Mouse (Mus musculus): ENCODE measurements around the gene Parva. TPM values are rescaled to one million over a fixed set of nuclear protein-coding genes. Genes with fewer than 3 reads are reported as not detected.

Parva gene
- polyA plus RNA-seq, 1 experiment from 2014 or later, result 8.6 TPM

GRCm38 (mm10) chr7:112454380-112454779, 27.1 kb downstream of the Parva start:
- H3K27ac ChIP-seq (ENCODE audit: low read depth), result no peak overlapping the region
- H3K27me3 ChIP-seq (ENCODE audit: insufficient read depth, low read length), result no peaks in the 10 kb centered on the region
- H3K36me3 ChIP-seq (replicated peaks; ENCODE audit: insufficient read depth, low read length), result no peaks in the 10 kb centered on the region
- ATAC-seq, result no peak
- 67% methylated on average over 6 of the region's 6 CpGs for WGBS (ENCODE audit: insufficient replicate concordance)
- no peaks in the 10 kb centered on the region for H3K9me3 ChIP-seq (ENCODE audit: low read length)
- no peak overlapping the region for H3K9ac ChIP-seq (replicated peaks)
- H3K4me1 ChIP-seq (ENCODE audit: insufficient read depth), result peaks cover 3% of the 10 kb centered on the region; the same call in 1 of the 2 replicates
- no peak for TF ChIP-seq EP300 (IDR thresholded peaks at IDR 0.05; ENCODE audit: low read depth)
- no peak for TF ChIP-seq CTCF (IDR thresholded peaks at IDR 0.05; ENCODE audit: low read depth)
- H3K4me2 ChIP-seq (ENCODE audit: low read depth, low read length), result no peak overlapping the region
- no peak overlapping the region for H3K4me3 ChIP-seq (ENCODE audit: low read depth, low read length)
- DNase-seq, result no peak

- no peak for DNase-seq
- 86% methylated on average over 2 of the region's 2 CpGs for WGBS (ENCODE audit: insufficient replicate concordance)
- no peak for TF ChIP-seq CTCF (IDR thresholded peaks at IDR 0.05; ENCODE audit: low read depth)
- no peak for TF ChIP-seq EP300 (IDR thresholded peaks at IDR 0.05; ENCODE audit: low read depth)
- Histone ChIP-seq H3K4me2 (ENCODE audit: low read depth, low read length) (no peak overlapping the region), H3K36me3 (replicated peaks; ENCODE audit: insufficient read depth, low read length) (no peaks in the 10 kb centered on the region), H3K9ac (replicated peaks) (no peak overlapping the region), H3K4me3 (ENCODE audit: low read depth, low read length) (no peak overlapping the region), H3K27me3 (ENCODE audit: insufficient read depth, low read length) (no peaks in the 10 kb centered on the region), H3K4me1 (ENCODE audit: insufficient read depth) (peaks cover 3% of the 10 kb centered on the region; the same call in 1 of the 2 replicates), H3K9me3 (ENCODE audit: low read length) (no peaks in the 10 kb centered on the region), H3K27ac (ENCODE audit: low read depth) (no peak overlapping the region)
- no peak for ATAC-seq
These were observed 27.6 kb downstream of the Parva start for GRCm38 (mm10) chr7:112454951-112455350.

GRCm38 (mm10) chr7:112455566-112456110, 28.3 kb downstream of the Parva start:
- Histone ChIP-seq H3K4me2 (ENCODE audit: low read depth, low read length) (no peak overlapping the region), H3K27ac (ENCODE audit: low read depth) (no peak overlapping the region), H3K4me1 (ENCODE audit: insufficient read depth) (peaks cover under 1% of the 10 kb centered on the region; the same call in 1 of the 2 replicates), H3K9ac (replicated peaks) (no peak overlapping the region), H3K4me3 (ENCODE audit: low read depth, low read length) (no peak overlapping the region), H3K27me3 (ENCODE audit: insufficient read depth, low read length) (no peaks in the 10 kb centered on the region), H3K9me3 (ENCODE audit: low read length) (no peaks in the 10 kb centered on the region), H3K36me3 (replicated peaks; ENCODE audit: insufficient read depth, low read length) (no peaks in the 10 kb centered on the region)
- DNase-seq (no peak), ATAC-seq (no peak)
- WGBS (ENCODE audit: insufficient replicate concordance), result 77% methylated on average over 5 of the region's 5 CpGs
- TF ChIP-seq EP300 (IDR thresholded peaks at IDR 0.05; ENCODE audit: low read depth), result no peak
- no peak for TF ChIP-seq CTCF (IDR thresholded peaks at IDR 0.05; ENCODE audit: low read depth)

- Histone ChIP-seq H3K4me3 (ENCODE audit: low read depth, low read length) (no peak overlapping the region), H3K4me1 (ENCODE audit: insufficient read depth) (no peaks in the 10 kb centered on the region), H3K27me3 (ENCODE audit: insufficient read depth, low read length) (no peaks in the 10 kb centered on the region), H3K9me3 (ENCODE audit: low read length) (no peaks in the 10 kb centered on the region), H3K9ac (replicated peaks) (no peak overlapping the region), H3K36me3 (replicated peaks; ENCODE audit: insufficient read depth, low read length) (no peaks in the 10 kb centered on the region), H3K27ac (ENCODE audit: low read depth) (no peak overlapping the region), H3K4me2 (ENCODE audit: low read depth, low read length) (no peak overlapping the region)
- 72% methylated on average over 4 of the region's 4 CpGs for WGBS (ENCODE audit: insufficient replicate concordance)
- ATAC-seq, result no peak
- DNase-seq, result no peak
- TF ChIP-seq CTCF (IDR thresholded peaks at IDR 0.05; ENCODE audit: low read depth), result no peak
These were observed 30.1 kb downstream of the Parva start for GRCm38 (mm10) chr7:112457373-112457772.

GRCm38 (mm10) chr7:112457920-112458319, 30.6 kb downstream of the Parva start:
- no peak overlapping the region for H3K27ac ChIP-seq (ENCODE audit: low read depth)
- no peak for ATAC-seq
- no peak for TF ChIP-seq CTCF (IDR thresholded peaks at IDR 0.05; ENCODE audit: low read depth)
- no peak for TF ChIP-seq EP300 (IDR thresholded peaks at IDR 0.05; ENCODE audit: low read depth)
- H3K4me3 ChIP-seq (ENCODE audit: low read depth, low read length), result no peak overlapping the region
- 73% methylated on average over 4 of the region's 4 CpGs for WGBS (ENCODE audit: insufficient replicate concordance)
- H3K4me1 ChIP-seq (ENCODE audit: insufficient read depth), result no peaks in the 10 kb centered on the region
- no peaks in the 10 kb centered on the region for H3K36me3 ChIP-seq (replicated peaks; ENCODE audit: insufficient read depth, low read length)
- no peak overlapping the region for H3K4me2 ChIP-seq (ENCODE audit: low read depth, low read length)
- no peak overlapping the region for H3K9ac ChIP-seq (replicated peaks)
- H3K27me3 ChIP-seq (ENCODE audit: insufficient read depth, low read length), result no peaks in the 10 kb centered on the region
- no peak for DNase-seq
- no peaks in the 10 kb centered on the region for H3K9me3 ChIP-seq (ENCODE audit: low read length)

- H3K27ac ChIP-seq (ENCODE audit: low read depth), result no peak overlapping the region
- WGBS (ENCODE audit: insufficient replicate concordance), result 69% methylated on average over 5 of the region's 5 CpGs
- no peaks in the 10 kb centered on the region for H3K36me3 ChIP-seq (replicated peaks; ENCODE audit: insufficient read depth, low read length)
- H3K4me3 ChIP-seq (ENCODE audit: low read depth, low read length), result no peak overlapping the region
- H3K9me3 ChIP-seq (ENCODE audit: low read length), result no peaks in the 10 kb centered on the region
- H3K4me1 ChIP-seq (ENCODE audit: insufficient read depth), result no peaks in the 10 kb centered on the region
- DNase-seq (no peak), ATAC-seq (no peak)
- H3K9ac ChIP-seq (replicated peaks), result no peak overlapping the region
- no peak overlapping the region for H3K4me2 ChIP-seq (ENCODE audit: low read depth, low read length)
- no peaks in the 10 kb centered on the region for H3K27me3 ChIP-seq (ENCODE audit: insufficient read depth, low read length)
- no peak for TF ChIP-seq CTCF (IDR thresholded peaks at IDR 0.05; ENCODE audit: low read depth)
These were observed 31.1 kb downstream of the Parva start for GRCm38 (mm10) chr7:112458440-112458839.

- H3K4me1 ChIP-seq (ENCODE audit: insufficient read depth), result no peaks in the 10 kb centered on the region
- WGBS (ENCODE audit: insufficient replicate concordance), result 23% methylated on average over 2 of the region's 2 CpGs
- H3K27me3 ChIP-seq (ENCODE audit: insufficient read depth, low read length), result no peaks in the 10 kb centered on the region
- no peak for TF ChIP-seq CTCF (IDR thresholded peaks at IDR 0.05; ENCODE audit: low read depth)
- TF ChIP-seq EP300 (IDR thresholded peaks at IDR 0.05; ENCODE audit: low read depth), result no peak
- DNase-seq (no peak), ATAC-seq (no peak)
- no peak overlapping the region for H3K4me2 ChIP-seq (ENCODE audit: low read depth, low read length)
- no peaks in the 10 kb centered on the region for H3K9me3 ChIP-seq (ENCODE audit: low read length)
- no peak overlapping the region for H3K4me3 ChIP-seq (ENCODE audit: low read depth, low read length)
- H3K36me3 ChIP-seq (replicated peaks; ENCODE audit: insufficient read depth, low read length), result no peaks in the 10 kb centered on the region
- H3K9ac ChIP-seq (replicated peaks), result no peak overlapping the region
- H3K27ac ChIP-seq (ENCODE audit: low read depth), result no peak overlapping the region
These were observed 35.8 kb downstream of the Parva start for GRCm38 (mm10) chr7:112463074-112463473.
